Mouse (Mus musculus) cerebellum, postnatal 36 days (tissue): Measurements from ENCODE around the gene Ncoa6.

Source experiments
- DNase-seq, 2 experiments: peaks; one replicate each; pipeline ENCODE4 v3.0.0; 2021 to 2022; ENCODE audit warnings: mixed read lengths in 2 of 2

The Ncoa6 gene

GRCm38 (mm10) chr2:155367635-155368284 is 105.9 kb downstream of the Ncoa6 start:
- no peak for DNase-seq

- DNase-seq = peak; percentile 21 to 42
Observed at GRCm38 (mm10) chr2:155357686-155358399, 115.9 kb downstream of the Ncoa6 start.

DNA sequence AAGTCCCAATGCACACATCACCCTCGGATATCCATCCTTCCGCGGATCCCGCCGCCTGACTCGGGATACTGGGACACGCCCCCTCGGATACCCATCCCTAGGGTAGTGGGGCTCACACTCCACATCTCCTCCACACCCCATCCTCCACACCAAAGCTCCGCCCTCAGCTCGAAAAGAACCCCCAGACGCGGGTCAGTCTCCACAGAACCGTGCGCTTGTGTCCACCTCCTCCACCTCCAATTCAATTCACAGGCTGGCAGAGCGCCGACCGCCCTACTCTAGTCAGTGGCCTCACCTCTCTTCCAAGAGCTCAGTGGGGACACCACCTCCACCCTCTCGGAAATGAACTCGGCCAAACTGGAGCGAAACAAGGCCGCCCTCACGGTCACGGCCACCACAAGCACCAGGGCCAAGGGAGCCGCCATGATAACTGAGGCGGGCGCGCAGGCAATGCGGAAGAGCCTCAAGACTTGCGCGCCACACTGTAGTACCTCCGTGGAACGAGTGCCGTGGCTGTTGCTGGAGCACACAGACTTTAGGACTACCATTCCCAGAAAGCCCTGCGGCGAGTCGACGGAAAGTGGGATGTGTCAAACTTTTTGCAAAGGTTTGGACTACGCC is 116.6 kb downstream of the Ncoa6 start, which contains the start of gene Pigu:
Gene Pigu (minus strand): TSS at position 460 of the 621 bp plus-strand sequence.
- peak; percentile 95 to 98 for DNase-seq

GRCm38 (mm10) chr2:155354402-155354801 is 119.3 kb downstream of the Ncoa6 start:
- DNase-seq = no peak

DNA sequence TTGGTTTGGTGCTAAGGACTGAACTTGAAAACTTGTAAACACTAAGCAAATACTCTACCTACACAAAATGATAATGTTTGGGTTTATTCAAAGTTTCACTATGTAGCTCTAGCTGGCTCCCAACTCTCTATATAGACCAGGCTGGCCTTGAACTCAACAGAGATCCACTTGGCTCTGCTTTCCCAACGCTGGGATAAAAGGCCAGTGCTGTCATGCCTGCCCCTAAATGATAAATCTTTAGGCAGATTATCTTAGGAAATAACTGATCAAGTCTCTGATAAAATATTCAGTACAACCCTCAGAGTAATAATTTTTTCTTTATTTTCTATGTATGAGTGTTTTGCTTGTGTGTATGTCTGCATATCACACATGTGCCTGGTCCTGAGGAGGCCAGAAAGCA is 127.0 kb downstream of the Ncoa6 start:
- no peak for DNase-seq
